Mouse (Mus musculus): ENCODE results near the gene Epor. TPM values are rescaled to one million over a fixed set of nuclear protein-coding genes. Genes with fewer than 3 reads are reported as not detected.

Epor gene
- polyA plus RNA-seq, 1 experiment from 2014 or later = 3.8 TPM

GRCm38 (mm10) chr9:21960558-21961208, 2.6 kb downstream of the Epor start:
- no peak for ATAC-seq (replicated peaks; ENCODE audit: insufficient number of reproducible peaks, low FRiP score, low TSS enrichment, low read depth)
- no peaks in the 10 kb centered on the region for H3K9me3 ChIP-seq (replicated peaks; ENCODE audit: control insufficient read depth, low read length)
- peak; percentile 30 for DNase-seq (ENCODE audit: low spot score)
- H3K36me3 ChIP-seq (replicated peaks; ENCODE audit: control insufficient read depth, insufficient read depth, low read depth, low read length) = no peaks in the 10 kb centered on the region
- 0 out of 2 replicates have a peak, but pooled peaks cover 2% of the 10 kb centered on the region for H3K4me1 ChIP-seq (ENCODE audit: control insufficient read depth, insufficient read depth, low read length)
- no peak overlapping the region for H3K9ac ChIP-seq (replicated peaks; ENCODE audit: low read length)
- H3K4me2 ChIP-seq (ENCODE audit: low read depth, low read length) = peak overlapping the region; percentile 0; the same call in 1 of the 2 replicates
- H3K27me3 ChIP-seq (ENCODE audit: control insufficient read depth, insufficient read depth, low read length) = peaks cover 33% of the 10 kb centered on the region
- WGBS = 7% methylated on average over 26 of the region's 26 CpGs
- H3K4me3 ChIP-seq (ENCODE audit: low read depth, low read length) = 0 out of 2 replicates have a peak overlapping the region, but pooled peaks have one; percentile 10
- no peak overlapping the region for H3K27ac ChIP-seq (replicated peaks; ENCODE audit: low read depth, low read length)

DNA sequence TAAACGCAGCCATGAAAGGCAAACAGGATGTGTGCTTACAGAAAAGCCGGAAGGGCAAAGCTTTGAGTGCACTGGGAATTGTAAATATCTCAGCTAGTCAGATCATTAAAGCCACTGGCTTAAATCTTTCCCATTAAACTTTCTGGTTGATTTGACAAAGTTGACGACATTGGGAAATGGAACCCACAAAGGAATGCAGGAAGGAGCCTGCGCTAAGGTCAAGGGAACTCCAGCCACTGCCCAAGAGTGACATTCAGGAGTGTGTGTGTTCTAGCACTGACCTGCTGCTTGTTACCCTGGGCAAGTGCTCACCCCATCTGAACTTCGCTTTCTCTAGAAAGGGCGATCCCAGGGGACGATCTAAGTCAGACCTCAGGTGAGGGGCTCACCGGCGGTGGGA, 3.2 kb downstream of the Epor start:
- Histone ChIP-seq H3K4me1 (ENCODE audit: control insufficient read depth, insufficient read depth, low read length) (0 out of 2 replicates have a peak, but pooled peaks cover 2% of the 10 kb centered on the region), H3K36me3 (replicated peaks; ENCODE audit: control insufficient read depth, insufficient read depth, low read depth, low read length) (no peaks in the 10 kb centered on the region), H3K4me2 (ENCODE audit: low read depth, low read length) (no peak overlapping the region), H3K27me3 (ENCODE audit: control insufficient read depth, insufficient read depth, low read length) (peaks cover 33% of the 10 kb centered on the region), H3K9ac (replicated peaks; ENCODE audit: low read length) (no peak overlapping the region), H3K9me3 (replicated peaks; ENCODE audit: control insufficient read depth, low read length) (no peaks in the 10 kb centered on the region), H3K4me3 (ENCODE audit: low read depth, low read length) (no peak overlapping the region), H3K27ac (replicated peaks; ENCODE audit: low read depth, low read length) (no peak overlapping the region)
- 47% methylated on average over 9 of the region's 9 CpGs for WGBS
- ATAC-seq (replicated peaks; ENCODE audit: insufficient number of reproducible peaks, low FRiP score, low TSS enrichment, low read depth) (no peak), DNase-seq (ENCODE audit: low spot score) (no peak)

DNA sequence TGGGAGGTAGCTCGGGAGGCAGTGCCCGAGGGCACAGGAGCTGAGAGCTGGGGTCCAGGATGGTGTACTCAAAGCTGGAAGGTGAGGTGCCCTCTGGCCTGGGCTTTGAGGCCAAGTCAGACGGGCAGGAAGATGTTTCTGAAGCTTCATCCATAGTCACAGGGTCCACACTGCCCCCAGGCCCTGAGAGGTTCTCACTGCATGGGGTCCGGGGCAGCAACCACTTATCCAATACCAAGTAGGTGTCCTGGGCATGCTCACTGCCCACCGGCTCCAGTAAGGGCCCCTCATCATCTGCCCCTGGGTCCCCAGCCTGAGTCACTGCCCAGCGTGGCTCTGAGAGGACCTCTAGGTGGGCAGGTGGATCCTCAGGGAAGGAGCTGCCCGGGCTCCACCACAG, 4.1 kb downstream of the Epor start:
- Histone ChIP-seq H3K27ac (replicated peaks; ENCODE audit: low read depth, low read length) (no peak overlapping the region), H3K4me3 (ENCODE audit: low read depth, low read length) (no peak overlapping the region), H3K9me3 (replicated peaks; ENCODE audit: control insufficient read depth, low read length) (no peaks in the 10 kb centered on the region), H3K4me1 (ENCODE audit: control insufficient read depth, insufficient read depth, low read length) (0 out of 2 replicates have a peak, but pooled peaks cover 2% of the 10 kb centered on the region), H3K4me2 (ENCODE audit: low read depth, low read length) (no peak overlapping the region), H3K36me3 (replicated peaks; ENCODE audit: control insufficient read depth, insufficient read depth, low read depth, low read length) (no peaks in the 10 kb centered on the region), H3K27me3 (ENCODE audit: control insufficient read depth, insufficient read depth, low read length) (peaks cover 33% of the 10 kb centered on the region), H3K9ac (replicated peaks; ENCODE audit: low read length) (no peak overlapping the region)
- no peak for DNase-seq (ENCODE audit: low spot score)
- no peak for ATAC-seq (replicated peaks; ENCODE audit: insufficient number of reproducible peaks, low FRiP score, low TSS enrichment, low read depth)
- WGBS = 81% methylated on average over 7 of the region's 7 CpGs

- ATAC-seq (replicated peaks; ENCODE audit: insufficient number of reproducible peaks, low FRiP score, low TSS enrichment, low read depth) (no peak), DNase-seq (ENCODE audit: low spot score) (no peak)
- no peak overlapping the region for H3K4me2 ChIP-seq (ENCODE audit: low read depth, low read length)
- no peak overlapping the region for H3K9ac ChIP-seq (replicated peaks; ENCODE audit: low read length)
- peaks cover 33% of the 10 kb centered on the region for H3K27me3 ChIP-seq (ENCODE audit: control insufficient read depth, insufficient read depth, low read length)
- H3K36me3 ChIP-seq (replicated peaks; ENCODE audit: control insufficient read depth, insufficient read depth, low read depth, low read length) = no peaks in the 10 kb centered on the region
- H3K4me1 ChIP-seq (ENCODE audit: control insufficient read depth, insufficient read depth, low read length) = 0 out of 2 replicates have a peak, but pooled peaks cover 2% of the 10 kb centered on the region
- no peak overlapping the region for H3K27ac ChIP-seq (replicated peaks; ENCODE audit: low read depth, low read length)
- H3K9me3 ChIP-seq (replicated peaks; ENCODE audit: control insufficient read depth, low read length) = no peaks in the 10 kb centered on the region
- H3K4me3 ChIP-seq (ENCODE audit: low read depth, low read length) = no peak overlapping the region
- WGBS = 82% methylated on average over 5 of the region's 5 CpGs
Observed at GRCm38 (mm10) chr9:21958372-21958771, 4.9 kb downstream of the Epor start.

- Histone ChIP-seq H3K27me3 (ENCODE audit: control insufficient read depth, insufficient read depth, low read length) (peaks cover 13% of the 10 kb centered on the region), H3K9me3 (replicated peaks; ENCODE audit: control insufficient read depth, low read length) (no peaks in the 10 kb centered on the region), H3K4me3 (ENCODE audit: low read depth, low read length) (peak within 1 kb of the TSS; percentile 67), H3K9ac (replicated peaks; ENCODE audit: low read length) (peak within 1 kb of the TSS; percentile 83), H3K27ac (replicated peaks; ENCODE audit: low read depth, low read length) (peak within 1 kb of the TSS; percentile 73; the same call in 1 of the 2 replicates), H3K36me3 (replicated peaks; ENCODE audit: control insufficient read depth, insufficient read depth, low read depth, low read length) (no peaks in the 10 kb centered on the region), H3K4me1 (ENCODE audit: control insufficient read depth, insufficient read depth, low read length) (0 out of 2 replicates have a peak, but pooled peaks cover 2% of the 10 kb centered on the region), H3K4me2 (ENCODE audit: low read depth, low read length) (peak within 1 kb of the TSS; percentile 46)
- WGBS = under 1% methylated on average over 54 of the region's 54 CpGs
- ATAC-seq (replicated peaks; ENCODE audit: insufficient number of reproducible peaks, low FRiP score, low TSS enrichment, low read depth) (peak; percentile 97), DNase-seq (ENCODE audit: low spot score) (peak; percentile 98)
Observed at GRCm38 (mm10) chr9:21955570-21956281, 7.6 kb downstream of the Epor start, which contains the start of gene Swsap1. Swsap1 (plus strand) TSS chr9:21955755.

DNA sequence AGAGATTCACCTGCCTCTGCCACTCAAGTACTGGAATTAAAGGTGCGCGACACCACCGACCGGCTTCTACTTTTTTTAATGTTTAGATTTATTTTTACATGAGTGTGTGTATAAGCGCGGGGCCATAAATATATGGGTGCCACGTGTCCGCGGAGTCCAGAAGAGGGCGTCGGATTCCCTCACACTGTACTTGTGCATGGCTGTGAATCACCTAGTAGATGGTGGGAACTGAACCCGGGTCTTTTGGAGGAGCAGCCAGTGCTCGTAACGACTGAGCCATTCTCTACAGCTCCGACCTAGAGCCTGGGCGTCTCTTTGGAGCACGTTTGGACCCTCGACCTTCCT, 8.1 kb downstream of the Epor start:
- H3K4me1 ChIP-seq (ENCODE audit: control insufficient read depth, insufficient read depth, low read length) = no peaks in the 10 kb centered on the region

DNA sequence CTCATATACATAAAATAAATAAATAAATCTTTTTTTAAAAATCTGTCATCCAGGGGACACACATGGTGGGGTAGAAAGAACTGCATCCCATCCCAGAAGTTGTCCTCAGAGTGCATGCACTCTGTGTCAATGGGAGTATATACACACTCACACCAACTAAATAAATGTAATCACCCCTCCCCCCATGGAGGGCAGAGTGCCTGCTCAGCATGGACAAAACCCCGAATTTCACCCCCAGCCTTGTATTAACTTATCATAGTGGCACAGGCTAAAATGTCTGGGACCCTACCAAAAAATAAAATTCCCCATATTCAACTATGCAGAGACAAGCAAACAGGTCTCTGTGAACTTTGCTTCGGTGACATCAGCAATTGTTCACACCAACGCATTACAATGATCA, 8.7 kb downstream of the Epor start:
- ATAC-seq (replicated peaks; ENCODE audit: insufficient number of reproducible peaks, low FRiP score, low TSS enrichment, low read depth) = no peak
- no peak overlapping the region for H3K4me2 ChIP-seq (ENCODE audit: low read depth, low read length)
- no peaks in the 10 kb centered on the region for H3K4me1 ChIP-seq (ENCODE audit: control insufficient read depth, insufficient read depth, low read length)
- no peaks in the 10 kb centered on the region for H3K9me3 ChIP-seq (replicated peaks; ENCODE audit: control insufficient read depth, low read length)
- no peaks in the 10 kb centered on the region for H3K36me3 ChIP-seq (replicated peaks; ENCODE audit: control insufficient read depth, insufficient read depth, low read depth, low read length)
- peaks cover 3% of the 10 kb centered on the region; the same call in 1 of the 2 replicates for H3K27me3 ChIP-seq (ENCODE audit: control insufficient read depth, insufficient read depth, low read length)
- 85% methylated on average over 3 of the region's 3 CpGs for WGBS
- DNase-seq (ENCODE audit: low spot score) = no peak
- no peak overlapping the region for H3K4me3 ChIP-seq (ENCODE audit: low read depth, low read length)
- no peak overlapping the region for H3K27ac ChIP-seq (replicated peaks; ENCODE audit: low read depth, low read length)
- no peak overlapping the region for H3K9ac ChIP-seq (replicated peaks; ENCODE audit: low read length)

More for the DNA sequence above, 8.1 kb downstream of the Epor start:
- Histone ChIP-seq H3K27me3 (ENCODE audit: control insufficient read depth, insufficient read depth, low read length) (peaks cover 8% of the 10 kb centered on the region), H3K4me3 (ENCODE audit: low read depth, low read length) (peak overlapping the region; percentile 67), H3K36me3 (replicated peaks; ENCODE audit: control insufficient read depth, insufficient read depth, low read depth, low read length) (no peaks in the 10 kb centered on the region), H3K27ac (replicated peaks; ENCODE audit: low read depth, low read length) (peak overlapping the region; percentile 73; the same call in 1 of the 2 replicates), H3K4me2 (ENCODE audit: low read depth, low read length) (peak overlapping the region; percentile 46), H3K9me3 (replicated peaks; ENCODE audit: control insufficient read depth, low read length) (no peaks in the 10 kb centered on the region), H3K9ac (replicated peaks; ENCODE audit: low read length) (peak overlapping the region; percentile 37)
- DNase-seq (ENCODE audit: low spot score) (no peak), ATAC-seq (replicated peaks; ENCODE audit: insufficient number of reproducible peaks, low FRiP score, low TSS enrichment, low read depth) (peak; percentile 70)
- 1% methylated on average over 18 of the region's 18 CpGs for WGBS

DNA sequence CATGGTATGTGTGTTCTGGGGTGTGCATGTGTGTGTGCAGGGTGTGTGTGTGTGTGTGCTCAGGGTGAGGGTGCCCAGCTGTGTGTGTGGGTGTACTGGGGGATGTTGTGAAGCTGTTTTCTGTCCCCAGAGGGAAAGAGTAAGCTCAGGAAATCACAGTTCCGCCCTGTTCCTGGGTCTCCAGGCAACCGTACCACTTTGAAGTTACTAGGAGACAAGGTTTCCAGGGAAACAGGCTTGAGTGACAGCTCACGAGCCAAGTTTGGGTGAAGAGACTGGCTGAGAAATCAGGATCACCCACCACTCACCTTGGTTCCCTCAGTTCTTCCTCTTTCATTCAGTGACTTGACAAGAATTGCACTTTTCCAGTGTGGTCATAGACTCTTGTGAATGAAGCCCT, 9.7 kb downstream of the Epor start:
- WGBS = 16% methylated on average over 3 of the region's 3 CpGs
- DNase-seq (ENCODE audit: low spot score) = peak; percentile 10
- no peak overlapping the region for H3K9ac ChIP-seq (replicated peaks; ENCODE audit: low read length)
- H3K4me2 ChIP-seq (ENCODE audit: low read depth, low read length) = no peak overlapping the region
- H3K27ac ChIP-seq (replicated peaks; ENCODE audit: low read depth, low read length) = no peak overlapping the region
- H3K27me3 ChIP-seq (ENCODE audit: control insufficient read depth, insufficient read depth, low read length) = no peaks in the 10 kb centered on the region
- ATAC-seq (replicated peaks; ENCODE audit: insufficient number of reproducible peaks, low FRiP score, low TSS enrichment, low read depth) = no peak
- no peaks in the 10 kb centered on the region for H3K9me3 ChIP-seq (replicated peaks; ENCODE audit: control insufficient read depth, low read length)
- H3K4me3 ChIP-seq (ENCODE audit: low read depth, low read length) = no peak overlapping the region
- no peaks in the 10 kb centered on the region for H3K4me1 ChIP-seq (ENCODE audit: control insufficient read depth, insufficient read depth, low read length)
- no peaks in the 10 kb centered on the region for H3K36me3 ChIP-seq (replicated peaks; ENCODE audit: control insufficient read depth, insufficient read depth, low read depth, low read length)
